Mouse (Mus musculus) cortical plate, adult 2 months (tissue): Measurements from ENCODE around the gene Ankib1.

Source experiments
- CTCF ChIP-seq: fragments of 200-500 bp; IDR thresholded peaks from 2 replicates; pipeline ENCODE4 v1.5.1; 2011; ENCODE audit warnings: mild to moderate bottlenecking, control low read depth, low read length; ENCODE audit not compliant: insufficient read depth; ENCODE audit errors: extremely low read depth
- POLR2A ChIP-seq: fragments of 200-500 bp; IDR thresholded peaks from 2 replicates; pipeline ENCODE4 v1.6.1; 2011; ENCODE audit warnings: mild to moderate bottlenecking, low read length, control low read depth; ENCODE audit not compliant: insufficient read depth; ENCODE audit errors: extremely low read depth

- TF ChIP-seq CTCF, result no peak
- no peak for TF ChIP-seq POLR2A
These were observed 158.1 kb downstream of the Ankib1 start for GRCm38 (mm10) chr5:3644621-3645020.
